Mouse (Mus musculus) intestine, embryonic 14.5 days (tissue): ENCODE results near the gene Tpp2. TPM values are rescaled to one million over a fixed set of nuclear protein-coding genes. Genes with fewer than 3 reads are reported as not detected.

Experiments used
- ATAC-seq: fragments of 200-750 bp; cut with Nextera tagmentation; replicated peaks from 2 replicates; pipeline ENCODE4 v1.8.0; 2017; ENCODE audit warnings: low read depth, moderate number of reproducible peaks, moderate TSS enrichment, moderate library complexity; ENCODE audit not compliant: low FRiP score, low TSS enrichment
- DNase-seq: peaks from one replicate; pipeline ENCODE4 v3.0.0-alpha.2; 2018; ENCODE audit warnings: low spot score
- H3K27ac ChIP-seq: fragments of 300-500 bp; sonication (generic); 2 replicates; pipeline ENCODE4 v1.5.1; 2014; ENCODE audit warnings: low read depth, mild to moderate bottlenecking, control low read depth
- H3K27me3 ChIP-seq: fragments of 300-500 bp; sonication (generic); replicated peaks from 2 replicates; pipeline ENCODE4 v1.6.1; 2014; ENCODE audit warnings: low read length, control low read depth; ENCODE audit not compliant: control insufficient read depth, insufficient read depth
- H3K36me3 ChIP-seq: fragments of 300-500 bp; sonication (generic); 2 replicates; pipeline ENCODE4 v1.6.1; 2014; ENCODE audit warnings: low read length, control low read depth; ENCODE audit not compliant: control insufficient read depth, insufficient read depth
- H3K4me1 ChIP-seq: fragments of 300-500 bp; sonication (generic); replicated peaks from 2 replicates; pipeline ENCODE4 v1.6.1; 2014; ENCODE audit warnings: low read length, control low read depth, mixed read lengths; ENCODE audit not compliant: control insufficient read depth, insufficient read depth
- H3K4me2 ChIP-seq: fragments of 300-500 bp; sonication (generic); 2 replicates; pipeline ENCODE4 v1.6.1; 2014; ENCODE audit warnings: low read length
- H3K4me3 ChIP-seq: fragments of 300-500 bp; sonication (generic); 2 replicates; pipeline ENCODE4 v1.5.1; 2014; ENCODE audit warnings: low read depth, low read length, control low read depth, mixed read lengths
- H3K9ac ChIP-seq: fragments of 300-500 bp; sonication (generic); 2 replicates; pipeline ENCODE4 v1.6.1; 2014; ENCODE audit warnings: mild to moderate bottlenecking, low read length
- H3K9me3 ChIP-seq: fragments of 300-500 bp; sonication (generic); 2 replicates; pipeline ENCODE4 v1.6.1; 2016; ENCODE audit warnings: low read length, control low read depth; ENCODE audit not compliant: control insufficient read depth
- WGBS: fragments of 180-500 bp; shearing (Covaris S2); extraction: QIAGEN DNeasy Blood & Tissue Kit; methylation state at CpG from one replicate; pipeline ENCODE4 v1.1.7; 2014; 5-methylcytosine and 5-hydroxymethylcytosine counted together
- polyA plus RNA-seq: library from polyadenylated mRNA; unstranded; fragments of >200 nt; fragmentation: Nextera tagmentation; extraction: Ambion mirVana; gene quantifications from 2 replicates; pipeline ENCODE4 v1.2.1, GENCODE M21; 2014

Tpp2 gene
- polyA plus RNA-seq, 1 experiment from 2014 or later: 59.6 TPM

GRCm38 (mm10) chr1:43969361-43969760 is 35.9 kb downstream of the Tpp2 start:
- peaks cover 67% of the 10 kb centered on the region for H3K36me3 ChIP-seq
- no peaks in the 10 kb centered on the region for H3K4me1 ChIP-seq
- H3K4me2 ChIP-seq: no peak overlapping the region
- no peak overlapping the region for H3K9ac ChIP-seq
- ATAC-seq (no peak), DNase-seq (no peak)
- no peak overlapping the region for H3K4me3 ChIP-seq
- H3K9me3 ChIP-seq: no peaks in the 10 kb centered on the region
- H3K27ac ChIP-seq: no peak overlapping the region
- H3K27me3 ChIP-seq: no peaks in the 10 kb centered on the region
- WGBS: 91% methylated on average over 3 of the region's 3 CpGs

DNA sequence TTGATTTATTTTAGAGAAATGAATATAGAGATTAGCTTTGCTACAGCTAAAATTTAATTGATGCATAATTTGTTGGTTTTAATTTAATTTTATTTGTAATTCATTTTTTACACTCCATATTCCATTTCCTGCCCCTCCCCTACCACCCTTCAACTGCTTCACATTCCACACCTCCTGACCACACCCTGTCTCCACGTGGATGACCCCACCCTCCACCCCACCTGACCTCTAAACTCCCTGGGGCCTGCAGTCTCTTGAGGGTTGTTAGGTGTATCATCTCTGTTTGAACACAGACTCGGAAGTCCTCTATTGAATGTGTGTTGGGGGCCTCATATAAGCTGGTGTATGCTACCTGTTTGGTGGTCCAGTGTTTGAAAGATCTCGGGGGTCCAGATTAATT is 37.6 kb downstream of the Tpp2 start:
- ATAC-seq (no peak), DNase-seq (no peak)
- H3K9ac ChIP-seq: no peak overlapping the region
- 61% methylated on average over 3 of the region's 3 CpGs for WGBS
- no peaks in the 10 kb centered on the region for H3K4me1 ChIP-seq
- H3K4me3 ChIP-seq: no peak overlapping the region
- H3K9me3 ChIP-seq: no peaks in the 10 kb centered on the region
- H3K4me2 ChIP-seq: no peak overlapping the region
- peaks cover 73% of the 10 kb centered on the region for H3K36me3 ChIP-seq
- no peak overlapping the region for H3K27ac ChIP-seq
- H3K27me3 ChIP-seq: no peaks in the 10 kb centered on the region

GRCm38 (mm10) chr1:43996914-43997589 is 63.6 kb downstream of the Tpp2 start:
- 93% methylated on average over 4 of the region's 4 CpGs for WGBS
- H3K4me3 ChIP-seq: no peak overlapping the region
- DNase-seq: no peak
- H3K4me1 ChIP-seq: no peaks in the 10 kb centered on the region
- H3K9me3 ChIP-seq: peaks cover 5% of the 10 kb centered on the region; the same call in 1 of the 2 replicates
- no peak overlapping the region for H3K9ac ChIP-seq
- no peak overlapping the region for H3K4me2 ChIP-seq
- ATAC-seq: no peak
- no peaks in the 10 kb centered on the region for H3K27me3 ChIP-seq
- H3K27ac ChIP-seq: no peak overlapping the region
- H3K36me3 ChIP-seq: peaks cover 78% of the 10 kb centered on the region

DNA sequence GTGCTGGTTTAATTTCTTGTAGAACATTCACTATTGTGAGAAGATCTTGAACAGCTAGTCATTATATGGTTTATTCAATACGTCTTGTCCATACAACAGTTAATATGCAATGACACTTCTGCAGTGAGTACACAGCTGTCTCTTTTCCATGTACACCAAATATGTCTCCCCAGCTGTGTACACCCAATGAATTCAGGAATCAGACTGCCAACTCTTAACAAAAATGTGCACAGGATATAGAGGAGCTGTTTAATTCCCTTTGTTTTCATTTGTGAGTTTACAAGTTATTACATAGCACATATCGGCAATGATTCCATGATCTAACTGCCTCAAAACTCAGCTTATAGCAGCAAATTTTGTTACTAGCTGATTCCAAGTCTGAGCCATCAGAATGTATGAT is 71.1 kb downstream of the Tpp2 start:
- Histone ChIP-seq H3K4me3 (no peak overlapping the region), H3K27me3 (no peaks in the 10 kb centered on the region), H3K4me1 (no peaks in the 10 kb centered on the region), H3K36me3 (peaks cover 56% of the 10 kb centered on the region), H3K9me3 (no peaks in the 10 kb centered on the region), H3K4me2 (no peak overlapping the region), H3K27ac (no peak overlapping the region), H3K9ac (no peak overlapping the region)
- 97% methylated on average over 2 of the region's 2 CpGs for WGBS
- ATAC-seq: no peak
- DNase-seq: no peak

- 93% methylated on average over 2 of the region's 2 CpGs for WGBS
- H3K4me3 ChIP-seq: no peak overlapping the region
- no peaks in the 10 kb centered on the region for H3K27me3 ChIP-seq
- no peak overlapping the region for H3K9ac ChIP-seq
- H3K36me3 ChIP-seq: no peaks in the 10 kb centered on the region
- no peak overlapping the region for H3K27ac ChIP-seq
- DNase-seq (no peak), ATAC-seq (no peak)
- no peak overlapping the region for H3K4me2 ChIP-seq
- no peaks in the 10 kb centered on the region for H3K9me3 ChIP-seq
- no peaks in the 10 kb centered on the region for H3K4me1 ChIP-seq
Observed at GRCm38 (mm10) chr1:44015556-44015955, 82.1 kb downstream of the Tpp2 start.

- Histone ChIP-seq H3K4me2 (no peak within 1 kb of the TSS), H3K27me3 (no peaks in the 10 kb centered on the region), H3K4me1 (no peaks in the 10 kb centered on the region), H3K4me3 (no peak within 1 kb of the TSS), H3K9me3 (no peaks in the 10 kb centered on the region), H3K9ac (no peak within 1 kb of the TSS), H3K36me3 (no peaks in the 10 kb centered on the region), H3K27ac (no peak within 1 kb of the TSS)
- DNase-seq (no peak), ATAC-seq (no peak)
Observed at GRCm38 (mm10) chr1:44019934-44020333, 86.5 kb downstream of the Tpp2 start, which contains the start of gene Mettl21c. Gene Mettl21c, minus strand, starts transcription at chr1:44020034.

GRCm38 (mm10) chr1:44022656-44023055 is 89.2 kb downstream of the Tpp2 start:
- H3K4me3 ChIP-seq: no peak overlapping the region
- ATAC-seq: no peak

GRCm38 (mm10) chr1:44027651-44028050 is 94.2 kb downstream of the Tpp2 start:
- no peaks in the 10 kb centered on the region for H3K27me3 ChIP-seq
- no peaks in the 10 kb centered on the region for H3K36me3 ChIP-seq
- no peak overlapping the region for H3K4me2 ChIP-seq
- no peak overlapping the region for H3K9ac ChIP-seq
- ATAC-seq (no peak), DNase-seq (no peak)
- no peaks in the 10 kb centered on the region for H3K9me3 ChIP-seq
- H3K27ac ChIP-seq: no peak overlapping the region
- 97% methylated on average over 1 of the region's 1 CpGs for WGBS
- no peaks in the 10 kb centered on the region for H3K4me1 ChIP-seq
- H3K4me3 ChIP-seq: no peak overlapping the region

More at GRCm38 (mm10) chr1:44022656-44023055, 89.2 kb downstream of the Tpp2 start:
- Histone ChIP-seq H3K9ac (no peak overlapping the region), H3K27me3 (no peaks in the 10 kb centered on the region), H3K27ac (no peak overlapping the region), H3K9me3 (no peaks in the 10 kb centered on the region), H3K36me3 (no peaks in the 10 kb centered on the region), H3K4me1 (no peaks in the 10 kb centered on the region), H3K4me2 (no peak overlapping the region)
- WGBS: 88% methylated on average over 1 of the region's 1 CpGs
- DNase-seq: no peak

DNA sequence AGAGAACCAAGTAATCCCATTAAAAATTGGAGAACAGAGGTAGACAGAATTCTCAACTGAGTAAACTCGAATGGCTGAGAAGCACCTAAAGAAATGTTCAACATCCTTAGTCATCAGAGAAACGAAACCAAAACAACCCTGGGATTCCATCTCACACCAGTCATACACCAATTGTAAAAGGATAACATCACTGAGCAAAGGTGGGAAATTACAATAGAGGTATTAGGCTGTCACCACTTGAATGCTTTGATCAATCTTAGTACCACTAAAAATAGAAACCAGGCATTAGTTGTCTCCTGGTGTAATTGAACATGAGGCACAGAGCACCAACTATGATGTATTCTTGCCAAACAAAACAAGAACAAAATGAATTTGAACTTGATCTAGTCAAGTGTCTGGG is 98.8 kb downstream of the Tpp2 start:
- no peaks in the 10 kb centered on the region for H3K27me3 ChIP-seq
- no peak overlapping the region for H3K27ac ChIP-seq
- DNase-seq (no peak), ATAC-seq (no peak)
- H3K9ac ChIP-seq: no peak overlapping the region
- H3K9me3 ChIP-seq: no peaks in the 10 kb centered on the region
- WGBS: 66% methylated on average over 2 of the region's 2 CpGs
- no peak overlapping the region for H3K4me3 ChIP-seq
- H3K4me1 ChIP-seq: no peaks in the 10 kb centered on the region
- no peaks in the 10 kb centered on the region for H3K36me3 ChIP-seq
- no peak overlapping the region for H3K4me2 ChIP-seq
